Mouse (Mus musculus) liver, adult 2 months (tissue): ENCODE data around the gene H2al1f.
"Not testable (repeated sequence)": the region's sequence is repeated elsewhere in the genome, so short reads cannot be mapped to it uniquely, and the experiment has no call there.

Source experiments
- CTCF ChIP-seq: fragments of 200-500 bp; IDR thresholded peaks from 2 replicates; pipeline ENCODE4 v1.5.1; 2011; ENCODE audit warnings: low read depth, low read length, control low read depth
- POLR2A ChIP-seq: fragments of 200-500 bp; IDR thresholded peaks from 2 replicates; pipeline ENCODE4 v1.6.1; 2011; ENCODE audit warnings: low read length, control low read depth; ENCODE audit not compliant: insufficient read depth; ENCODE audit errors: extremely low read depth

DNA sequence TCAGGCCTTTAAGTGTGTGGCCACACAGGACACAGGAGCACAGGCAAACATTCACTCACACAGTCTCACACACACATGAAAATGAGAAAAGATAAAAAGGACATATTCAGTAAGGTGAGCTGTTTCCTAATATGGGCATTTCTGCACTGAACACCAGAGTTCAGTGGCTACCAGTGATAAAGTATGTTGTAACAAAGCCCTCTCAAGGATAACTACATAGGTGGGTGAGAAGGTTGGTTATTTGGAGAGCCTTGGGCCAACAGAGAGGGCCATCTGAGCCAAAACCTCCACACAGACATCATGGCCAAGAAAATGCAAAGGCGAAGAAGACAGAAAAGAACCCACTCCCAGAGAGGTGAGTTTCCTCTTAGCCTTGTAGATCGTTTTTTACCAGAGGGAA, 12.6 kb downstream of the H2al1f start, which contains the start of gene H2al1j:
- not testable (repeated sequence) for TF ChIP-seq CTCF, POLR2A
